Mouse (Mus musculus): Measurements from ENCODE around the gene Igfals.

Gene Igfals

DNA sequence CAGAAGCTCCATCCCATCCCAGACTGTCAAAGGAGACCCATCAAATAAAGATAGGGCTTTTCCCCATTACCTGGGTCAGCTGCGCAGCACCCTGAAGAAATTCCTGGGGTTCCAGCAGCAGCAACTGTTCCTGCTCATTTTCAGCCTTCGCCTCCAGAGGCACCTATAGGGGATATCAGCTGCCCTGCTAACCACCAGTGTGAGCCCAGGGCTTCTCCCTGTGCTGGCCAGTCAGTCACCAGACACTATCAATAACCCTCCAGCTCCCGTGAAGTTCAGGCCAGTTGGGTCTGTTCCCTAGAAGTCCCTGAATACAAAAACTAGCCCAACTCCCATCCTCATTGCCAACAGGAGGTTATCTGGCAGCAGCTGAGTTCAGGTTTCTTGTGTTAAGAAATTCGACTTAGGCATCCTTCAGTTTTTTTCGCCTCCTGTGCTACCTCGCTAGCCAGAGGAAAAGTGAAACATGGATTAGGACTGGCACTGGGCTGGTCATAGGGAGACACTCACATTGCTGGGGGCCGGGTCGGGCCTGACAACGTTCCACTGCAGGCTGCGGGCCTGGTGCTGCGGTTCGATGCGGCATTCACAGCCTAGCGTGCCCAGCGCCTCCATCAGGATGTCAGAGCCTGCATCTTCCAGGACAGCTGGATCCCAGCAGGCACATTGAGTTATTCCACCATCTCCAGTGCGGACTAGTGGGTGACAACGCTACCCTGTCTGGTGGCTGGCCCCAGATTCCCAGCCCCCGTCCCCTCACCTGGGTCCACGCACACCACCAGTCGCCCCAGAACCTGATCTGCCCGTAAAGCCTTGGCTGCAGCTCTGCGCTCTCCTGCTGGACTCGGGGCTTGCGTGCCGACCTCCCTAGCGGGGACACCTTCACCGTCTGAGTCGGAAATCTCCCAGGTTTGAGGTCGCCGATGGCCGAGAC, 28.5 kb downstream of the Igfals start:
- peak; percentile 50 for DNase-seq (ENCODE audit: low spot score)

DNA sequence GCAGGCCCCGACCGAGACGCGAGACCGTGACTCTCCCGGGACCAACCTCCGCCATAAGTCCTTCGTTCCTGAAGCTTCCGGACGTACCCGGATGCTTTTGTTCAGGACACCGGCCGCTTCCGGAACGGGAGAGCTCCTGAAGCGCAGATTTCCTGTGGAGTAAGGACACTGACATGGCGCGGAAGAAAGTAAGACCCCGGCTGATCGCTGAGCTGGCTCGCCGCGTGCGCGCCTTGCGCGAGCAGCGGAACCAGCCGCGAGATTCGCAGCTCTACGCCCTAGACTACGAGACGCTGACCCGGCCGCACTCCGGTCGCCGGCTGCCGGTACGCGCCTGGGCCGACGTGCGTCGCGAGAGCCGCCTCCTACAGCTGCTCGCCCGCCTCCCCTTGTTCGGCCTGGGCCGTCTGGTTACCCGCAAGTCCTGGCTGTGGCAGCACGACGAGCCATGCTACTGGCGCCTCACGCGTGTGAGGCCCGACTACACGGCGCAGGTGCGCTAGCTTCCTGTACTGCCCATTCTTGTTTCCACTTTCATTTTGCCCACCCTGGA, 29.3 kb downstream of the Igfals start, which contains the start of the genes Eme2 and Mrps34:
TSS of gene Eme2 (minus strand) at position 93 of the 553 bp plus-strand sequence.
TSS of gene Mrps34 (plus strand) at position 122 of the 553 bp plus-strand sequence.
- DNase-seq (ENCODE audit: low spot score), result peak; percentile 93

DNA sequence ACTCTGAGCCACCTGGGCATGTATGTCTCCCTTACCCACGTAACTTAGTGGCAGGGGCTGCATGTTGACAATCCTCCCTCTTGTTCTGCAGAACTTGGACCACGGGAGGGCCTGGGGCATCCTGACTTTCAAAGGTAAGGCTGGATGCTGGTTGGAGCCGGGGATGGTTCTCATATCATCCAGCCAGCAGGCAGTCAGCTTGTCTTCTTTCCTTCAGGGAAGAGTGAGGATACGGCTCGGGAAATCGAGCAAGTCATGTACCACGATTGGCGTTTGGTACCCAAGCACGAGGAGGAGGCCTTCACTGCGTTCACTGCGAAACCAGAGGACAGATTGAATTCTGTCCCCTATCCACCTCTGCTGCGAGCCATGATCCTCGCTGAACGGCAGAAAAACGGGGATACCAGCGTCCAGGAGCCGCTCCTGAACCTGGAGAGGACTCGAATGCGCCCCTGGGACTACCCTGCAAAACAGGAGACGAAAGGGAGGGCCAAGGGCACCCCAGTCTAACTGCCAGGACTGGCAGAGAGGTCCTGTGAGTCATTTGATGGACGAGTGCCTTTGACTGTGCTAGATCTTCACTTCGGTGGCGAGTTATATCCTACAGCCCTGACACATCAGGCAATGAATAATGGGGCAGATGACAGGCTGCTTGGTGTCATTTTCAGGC, 29.9 kb downstream of the Igfals start:
- DNase-seq (ENCODE audit: low spot score), result no peak

DNA sequence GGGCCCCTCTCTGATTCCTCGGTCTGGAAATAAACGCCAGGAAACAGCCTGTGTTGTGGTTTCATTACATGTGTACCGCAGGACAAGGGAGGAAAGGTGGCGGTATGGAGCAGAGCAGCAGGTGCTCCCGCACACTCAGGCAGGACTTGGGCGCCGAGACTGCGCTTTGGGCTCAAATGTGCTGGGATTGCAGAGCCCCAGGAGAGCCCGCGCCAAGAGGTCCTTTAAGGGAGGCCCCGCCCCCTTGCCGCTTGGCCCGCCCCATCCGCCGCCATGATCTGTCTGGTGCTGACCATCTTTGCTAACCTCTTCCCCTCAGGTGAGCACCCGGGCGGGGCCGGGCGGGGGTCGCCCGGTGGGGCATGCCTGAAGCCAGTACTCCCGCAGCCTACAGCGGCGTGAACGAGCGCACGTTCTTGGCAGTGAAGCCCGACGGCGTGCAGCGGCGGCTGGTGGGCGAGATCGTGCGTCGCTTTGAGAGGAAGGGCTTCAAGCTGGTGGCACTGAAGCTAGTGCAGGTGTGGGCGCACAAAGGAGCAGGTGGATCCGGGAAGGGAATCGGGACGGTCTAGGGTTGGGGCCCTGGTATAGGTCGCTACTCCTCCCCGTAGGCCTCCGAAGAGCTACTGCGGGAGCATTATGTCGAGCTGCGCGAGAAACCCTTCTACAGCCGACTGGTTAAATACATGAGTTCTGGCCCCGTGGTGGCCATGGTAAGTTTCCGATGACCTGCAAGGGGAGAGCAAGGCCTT, 30.6 kb downstream of the Igfals start, which contains the start of gene Nme3:
TSS of gene Nme3 (plus strand) at position 260 of the 752 bp plus-strand sequence.
- DNase-seq (ENCODE audit: low spot score), result peak; percentile 83

DNA sequence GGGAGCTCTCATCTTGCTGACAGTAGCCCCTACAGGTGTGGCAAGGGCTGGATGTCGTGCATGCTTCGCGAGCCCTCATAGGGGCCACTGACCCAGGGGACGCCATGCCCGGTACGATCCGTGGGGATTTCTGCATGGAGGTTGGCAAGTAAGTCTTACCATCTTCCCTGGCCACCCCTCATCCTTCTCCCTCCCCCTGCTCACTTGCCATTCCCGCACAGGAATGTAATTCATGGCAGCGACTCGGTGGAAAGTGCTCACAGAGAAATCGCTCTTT, 31.1 kb downstream of the Igfals start:
- no peak for DNase-seq (ENCODE audit: low spot score)

DNA sequence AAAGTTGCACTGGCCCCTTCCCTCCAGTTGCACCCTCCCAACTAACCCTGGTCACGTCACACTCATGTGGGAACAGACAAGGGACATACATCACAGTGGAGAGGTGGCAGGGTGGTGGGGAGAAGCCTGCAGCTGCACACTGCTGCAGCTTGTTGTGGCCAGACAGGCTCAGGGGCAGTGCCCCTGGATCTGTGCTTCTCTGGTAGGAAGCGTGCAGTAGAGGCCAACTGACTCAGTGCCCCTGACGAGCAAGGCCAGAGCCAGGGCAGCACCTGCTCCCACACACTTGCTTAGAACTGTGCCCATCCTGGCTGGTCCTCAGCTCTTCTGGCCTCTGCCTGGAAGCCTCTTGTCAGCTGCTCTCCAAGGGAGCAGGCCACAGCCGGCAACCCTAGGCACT, 31.8 kb downstream of the Igfals start:
- no peak for DNase-seq (ENCODE audit: low spot score)

DNA sequence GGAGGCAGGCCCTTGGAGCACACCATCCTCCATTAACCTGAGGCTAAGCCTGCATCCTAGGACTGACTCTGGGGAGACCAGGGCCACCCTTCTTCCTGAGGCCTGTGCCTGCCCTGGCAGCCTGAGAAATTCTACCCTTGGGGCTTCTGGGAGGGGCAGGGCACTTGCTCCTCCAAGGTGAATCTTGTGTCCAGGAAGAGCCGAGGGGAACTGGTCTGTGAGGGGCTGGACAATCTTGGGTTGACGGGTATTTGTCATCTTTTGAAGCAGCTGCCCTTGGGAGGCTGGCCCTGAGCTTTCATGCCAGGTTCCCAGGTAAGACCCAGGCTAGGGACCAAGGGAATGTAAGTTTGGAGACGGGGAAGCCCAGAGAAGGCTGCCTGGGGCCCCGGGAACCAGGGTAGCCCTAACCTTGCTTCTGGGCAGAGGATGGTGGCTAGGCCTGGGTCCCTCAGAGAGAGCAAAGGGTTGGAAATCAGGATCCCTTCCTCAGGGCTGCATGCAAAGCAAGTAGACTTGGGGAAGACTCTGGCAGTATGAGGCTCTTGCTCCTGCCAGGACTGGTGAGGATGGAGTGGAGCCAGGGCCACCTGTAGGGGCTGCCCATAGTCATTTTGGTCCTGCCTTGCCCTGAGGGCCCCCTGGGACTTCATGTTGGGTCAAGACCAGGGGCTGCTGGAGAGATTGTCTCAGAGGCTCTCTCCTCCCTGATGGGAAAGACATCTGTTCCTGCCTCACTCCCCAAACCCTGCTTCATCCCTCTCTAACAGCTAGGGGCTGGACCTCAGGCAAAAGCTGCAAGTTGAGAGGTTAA, 32.5 kb downstream of the Igfals start:
- no peak for DNase-seq (ENCODE audit: low spot score)

DNA sequence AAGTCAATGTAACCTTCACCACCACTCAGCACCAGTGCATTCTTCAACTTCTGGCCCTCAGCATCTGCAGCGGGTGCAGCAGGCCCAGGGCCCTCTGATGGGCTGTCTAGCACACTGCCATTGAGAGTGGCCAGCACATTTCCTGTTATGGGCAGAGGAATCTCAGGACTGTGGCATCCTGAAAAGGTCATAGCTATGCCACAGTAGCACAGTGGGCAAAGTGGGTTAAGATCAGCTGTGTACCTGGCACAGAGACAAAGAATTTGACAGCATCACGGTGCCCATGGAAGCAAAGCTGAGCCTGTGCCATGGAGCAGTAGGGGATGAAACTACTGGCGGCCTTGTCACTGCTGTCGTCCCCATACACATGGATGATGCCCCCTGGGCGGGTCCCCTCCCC, 33.4 kb downstream of the Igfals start:
- DNase-seq (ENCODE audit: low spot score), result no peak

DNA sequence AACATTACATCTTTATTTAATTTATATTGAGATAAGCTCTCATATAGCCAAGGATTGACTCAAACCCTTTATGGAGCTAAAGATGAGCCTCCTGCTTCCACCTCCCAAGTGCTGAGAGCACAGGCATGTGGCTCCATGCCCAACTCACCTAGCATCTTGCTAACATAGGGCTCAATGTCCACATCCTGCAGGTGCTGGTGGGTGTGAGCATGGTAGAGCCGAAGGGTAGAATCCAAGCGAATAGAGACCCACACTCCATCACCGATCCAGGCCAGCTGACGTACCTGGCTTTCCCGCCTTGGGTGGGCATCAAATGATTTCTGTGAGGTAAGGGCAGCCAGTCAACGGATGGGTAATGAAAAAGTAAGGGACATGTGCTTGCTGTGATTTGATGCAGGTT, 34.2 kb downstream of the Igfals start:
- no peak for DNase-seq (ENCODE audit: low spot score)

DNA sequence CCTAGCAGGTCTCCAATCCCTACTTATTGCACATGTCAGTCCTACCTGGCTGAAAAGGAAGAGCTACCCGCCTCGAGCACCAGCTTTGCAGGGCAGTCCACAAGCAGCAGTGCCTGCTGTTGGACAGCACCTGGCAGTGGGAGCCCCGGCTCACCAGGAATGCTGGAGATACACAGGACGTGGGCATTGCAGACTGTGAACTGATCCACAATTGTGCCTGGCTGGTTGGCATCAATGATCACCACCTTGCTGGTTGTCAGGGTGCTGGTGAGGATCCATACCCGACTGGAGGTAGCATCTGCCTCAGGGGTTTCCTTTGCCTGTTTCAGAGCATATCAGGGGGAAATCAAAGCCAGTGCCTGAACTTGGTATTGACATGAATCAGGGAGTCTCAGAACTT, 36.3 kb downstream of the Igfals start:
- no peak for DNase-seq (ENCODE audit: low spot score)

DNA sequence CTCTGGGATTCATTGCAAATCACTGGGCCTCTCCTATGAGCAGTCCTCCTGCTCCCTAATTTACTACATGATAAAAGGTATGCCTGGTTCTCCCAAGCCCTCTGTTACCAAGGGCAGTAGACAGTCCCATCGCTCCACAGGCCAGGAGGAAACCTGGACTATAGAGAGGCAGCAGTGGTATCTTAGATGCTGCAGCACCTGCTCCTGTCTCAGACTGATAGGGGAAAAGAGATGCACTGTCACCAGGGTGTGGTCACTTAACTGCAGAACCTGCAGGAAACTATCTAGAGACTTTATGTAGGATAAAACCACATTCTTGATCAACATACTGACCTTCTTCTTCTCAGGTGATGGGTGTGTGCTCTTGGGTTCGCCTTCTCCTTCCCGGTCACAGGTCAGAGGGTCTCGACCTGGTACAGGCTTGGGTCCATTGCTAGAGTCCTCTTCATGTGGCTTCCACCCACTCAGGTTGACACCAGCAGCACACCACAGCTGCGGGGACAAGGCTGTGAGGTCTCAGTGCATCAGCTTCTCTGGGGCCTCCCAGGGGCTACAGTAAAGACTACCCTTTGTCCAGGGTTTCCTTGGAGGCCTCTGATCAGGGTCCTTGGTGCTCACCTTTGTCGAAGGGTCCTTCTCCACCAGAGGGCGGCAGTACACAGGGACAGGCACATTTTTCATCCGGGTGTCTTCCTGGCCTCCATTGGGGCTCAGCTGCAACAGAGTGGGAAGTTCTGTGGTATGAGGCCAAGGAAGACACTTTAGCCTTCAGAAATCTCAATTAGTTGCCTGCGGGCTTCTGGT, 37.1 kb downstream of the Igfals start:
- DNase-seq (ENCODE audit: low spot score), result peak; percentile 44

DNA sequence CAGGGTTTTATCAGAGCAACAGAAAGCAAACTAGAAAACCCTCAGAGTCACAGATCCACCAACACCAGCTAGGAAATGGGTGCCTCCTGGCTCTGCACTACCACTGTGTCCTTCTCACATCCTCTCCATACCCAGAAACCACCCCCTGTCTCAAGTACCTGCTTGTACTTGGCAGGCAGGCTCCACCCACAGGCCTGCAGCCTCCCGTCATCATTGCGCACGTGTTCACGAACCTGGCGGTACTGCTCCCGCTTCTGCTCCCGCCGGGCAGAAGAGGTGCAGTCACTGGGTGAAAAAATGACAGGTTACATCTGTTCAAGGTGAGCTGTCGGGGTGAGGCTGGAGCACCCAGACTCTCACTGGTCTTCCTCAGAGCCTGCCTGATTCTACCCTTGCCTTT, 38.0 kb downstream of the Igfals start:
- DNase-seq (ENCODE audit: low spot score), result no peak

DNA sequence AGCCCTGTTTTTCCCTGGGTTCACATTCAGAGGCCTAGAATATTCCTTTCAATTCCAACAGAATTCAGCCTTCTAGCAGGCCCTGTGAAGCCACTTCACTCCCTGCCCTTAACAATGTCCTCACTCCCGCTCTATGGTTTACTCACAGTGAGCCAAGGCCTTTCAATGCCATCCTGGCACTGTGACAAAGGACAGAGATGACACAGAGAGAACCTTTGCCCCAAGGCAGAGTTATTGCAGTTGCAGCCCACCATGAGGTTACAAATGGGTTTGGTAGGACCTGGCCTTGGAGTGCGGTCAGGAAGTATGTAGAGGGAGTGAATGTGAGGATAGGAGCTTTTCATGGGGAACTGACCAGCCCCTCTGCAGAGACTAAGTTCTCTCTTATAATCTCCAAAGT, 41.8 kb downstream of the Igfals start:
- no peak for DNase-seq (ENCODE audit: low spot score)

DNA sequence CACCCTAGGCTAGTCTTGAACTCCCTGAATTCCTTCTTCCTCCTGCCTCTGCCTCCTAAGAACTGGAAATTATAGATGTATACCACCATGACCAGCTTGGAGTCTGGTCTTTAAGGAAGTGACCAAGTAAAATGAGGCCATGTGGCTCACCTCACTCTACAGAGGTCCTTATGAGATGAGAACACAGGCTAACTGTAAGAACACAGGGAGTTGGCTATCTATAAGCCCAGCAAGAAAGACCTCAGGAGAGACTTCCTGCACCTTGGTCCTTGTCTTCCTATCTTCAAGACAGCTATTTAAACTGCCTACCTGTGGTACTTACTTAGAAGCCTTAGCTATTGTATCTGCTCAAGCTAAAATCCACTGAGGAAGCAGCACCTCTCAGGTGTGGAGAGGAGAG, 48.2 kb downstream of the Igfals start:
- DNase-seq (ENCODE audit: low spot score), result no peak

DNA sequence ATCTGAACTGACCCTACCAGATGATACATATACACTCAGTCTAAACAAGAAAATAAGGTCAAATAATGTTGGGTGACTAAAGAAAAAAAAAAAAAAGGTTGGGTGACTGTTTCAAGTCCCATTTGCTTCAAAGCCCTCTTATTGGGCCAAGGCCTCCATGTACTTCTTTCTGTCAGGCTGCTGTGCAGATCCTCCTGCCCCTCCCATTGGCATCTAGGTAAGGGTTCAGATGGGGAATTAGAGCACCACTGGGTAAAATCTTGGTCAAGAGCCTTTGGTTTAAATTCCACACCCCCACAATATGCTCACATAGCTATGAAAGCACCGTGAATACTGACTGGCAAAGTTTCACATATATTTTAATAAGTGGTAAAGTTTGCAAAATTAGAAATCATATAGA, 57.4 kb downstream of the Igfals start:
- DNase-seq (ENCODE audit: low spot score), result no peak

DNA sequence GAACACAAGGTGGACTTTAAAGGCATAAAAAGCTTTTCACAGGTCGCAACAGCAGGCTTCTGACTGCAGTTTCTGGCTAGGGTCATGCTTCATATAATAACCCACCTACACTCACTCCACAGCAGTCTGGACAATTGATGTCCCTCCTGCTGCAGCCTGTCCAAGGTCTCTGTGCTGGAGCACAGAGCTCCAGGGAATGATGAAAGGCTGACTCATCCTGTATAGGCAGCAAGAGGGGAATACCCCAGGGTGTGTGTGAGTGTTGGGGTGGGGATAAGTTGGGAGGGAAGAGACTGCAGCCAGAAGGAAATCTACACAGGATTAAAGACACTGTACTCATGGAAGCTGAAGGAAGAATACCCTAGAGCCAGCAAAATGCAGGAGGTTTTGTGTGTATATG, 63.7 kb downstream of the Igfals start:
- peak; percentile 68 for DNase-seq (ENCODE audit: low spot score)
